Mouse (Mus musculus): ENCODE results near the gene Fli1. TPM values are rescaled to one million over a fixed set of nuclear protein-coding genes. Genes with fewer than 3 reads are reported as not detected.

Fli1 gene
- total and polyA plus RNA-seq, 2 experiments from 2014 or later: 19.0 to 29.5 TPM

- Histone ChIP-seq H3K9ac (replicated peaks; ENCODE audit: low read depth, low read length) (no peak overlapping the region), H3K4me1 (ENCODE audit: control insufficient read depth, insufficient read depth) (0 out of 2 replicates have a peak, but pooled peaks cover 3% of the 10 kb centered on the region), H3K27ac (ENCODE audit: low read depth) (no peak overlapping the region), H3K36me3 (replicated peaks; ENCODE audit: control insufficient read depth, insufficient read depth, low read length) (no peaks in the 10 kb centered on the region), H3K4me2 (ENCODE audit: low read depth, low read length) (no peak overlapping the region), H3K9me3 (replicated peaks; ENCODE audit: control insufficient read depth, low read length) (no peaks in the 10 kb centered on the region), H3K4me3 (ENCODE audit: low read depth, low read length) (no peak overlapping the region), H3K27me3 (ENCODE audit: control insufficient read depth, insufficient read depth, low read length) (no peaks in the 10 kb centered on the region)
- DNase-seq (ENCODE audit: low spot score): no peak
- 82% methylated on average over 14 of the region's 14 CpGs for WGBS
- ATAC-seq (ENCODE audit: insufficient read depth, low read depth): no peak
- no peak for TF ChIP-seq EP300 (IDR thresholded peaks at IDR 0.05; ENCODE audit: low read depth)
Observed at GRCm38 (mm10) chr9:32561190-32561890, 18.7 kb upstream of the Fli1 start.

- Histone ChIP-seq H3K36me3 (replicated peaks; ENCODE audit: control insufficient read depth, insufficient read depth, low read length) (no peaks in the 10 kb centered on the region), H3K4me1 (ENCODE audit: control insufficient read depth, insufficient read depth) (0 out of 2 replicates have a peak, but pooled peaks cover 3% of the 10 kb centered on the region), H3K27ac (ENCODE audit: low read depth) (no peak overlapping the region), H3K4me3 (ENCODE audit: low read depth, low read length) (no peak overlapping the region), H3K9me3 (replicated peaks; ENCODE audit: control insufficient read depth, low read length) (no peaks in the 10 kb centered on the region), H3K4me2 (ENCODE audit: low read depth, low read length) (no peak overlapping the region), H3K9ac (replicated peaks; ENCODE audit: low read depth, low read length) (no peak overlapping the region), H3K27me3 (ENCODE audit: control insufficient read depth, insufficient read depth, low read length) (no peaks in the 10 kb centered on the region)
- DNase-seq (ENCODE audit: low spot score) (no peak), ATAC-seq (ENCODE audit: insufficient read depth, low read depth) (no peak)
- 75% methylated on average over 8 of the region's 8 CpGs for WGBS
- TF ChIP-seq EP300 (IDR thresholded peaks at IDR 0.05; ENCODE audit: low read depth) (no peak), CTCF (IDR thresholded peaks at IDR 0.05; ENCODE audit: low read depth) (no peak)
Observed at GRCm38 (mm10) chr9:32559859-32560258, 17.2 kb upstream of the Fli1 start.

GRCm38 (mm10) chr9:32559454-32559853 is 16.8 kb upstream of the Fli1 start:
- DNase-seq (ENCODE audit: low spot score): no peak
- H3K9me3 ChIP-seq (replicated peaks; ENCODE audit: control insufficient read depth, low read length): no peaks in the 10 kb centered on the region
- H3K4me1 ChIP-seq (ENCODE audit: control insufficient read depth, insufficient read depth): 0 out of 2 replicates have a peak, but pooled peaks cover 2% of the 10 kb centered on the region
- H3K27me3 ChIP-seq (ENCODE audit: control insufficient read depth, insufficient read depth, low read length): no peaks in the 10 kb centered on the region
- no peak for TF ChIP-seq CTCF (IDR thresholded peaks at IDR 0.05; ENCODE audit: low read depth)
- no peak for TF ChIP-seq EP300 (IDR thresholded peaks at IDR 0.05; ENCODE audit: low read depth)
- no peak overlapping the region for H3K27ac ChIP-seq (ENCODE audit: low read depth)
- H3K36me3 ChIP-seq (replicated peaks; ENCODE audit: control insufficient read depth, insufficient read depth, low read length): no peaks in the 10 kb centered on the region
- no peak overlapping the region for H3K4me3 ChIP-seq (ENCODE audit: low read depth, low read length)
- ATAC-seq (ENCODE audit: insufficient read depth, low read depth): no peak
- no peak overlapping the region for H3K4me2 ChIP-seq (ENCODE audit: low read depth, low read length)
- no peak overlapping the region for H3K9ac ChIP-seq (replicated peaks; ENCODE audit: low read depth, low read length)

GRCm38 (mm10) chr9:32556313-32556712 is 13.7 kb upstream of the Fli1 start:
- Histone ChIP-seq H3K9ac (replicated peaks; ENCODE audit: low read depth, low read length) (no peak overlapping the region), H3K4me2 (ENCODE audit: low read depth, low read length) (no peak overlapping the region), H3K9me3 (replicated peaks; ENCODE audit: control insufficient read depth, low read length) (no peaks in the 10 kb centered on the region), H3K27me3 (ENCODE audit: control insufficient read depth, insufficient read depth, low read length) (no peaks in the 10 kb centered on the region), H3K36me3 (replicated peaks; ENCODE audit: control insufficient read depth, insufficient read depth, low read length) (no peaks in the 10 kb centered on the region), H3K4me3 (ENCODE audit: low read depth, low read length) (no peak overlapping the region), H3K4me1 (ENCODE audit: control insufficient read depth, insufficient read depth) (no peaks in the 10 kb centered on the region), H3K27ac (ENCODE audit: low read depth) (no peak overlapping the region)
- no peak for TF ChIP-seq EP300 (IDR thresholded peaks at IDR 0.05; ENCODE audit: low read depth)
- TF ChIP-seq CTCF (IDR thresholded peaks at IDR 0.05; ENCODE audit: low read depth): no peak
- 41% methylated on average over 7 of the region's 7 CpGs for WGBS
- DNase-seq (ENCODE audit: low spot score) (no peak), ATAC-seq (ENCODE audit: insufficient read depth, low read depth) (no peak)

- Histone ChIP-seq H3K27me3 (ENCODE audit: control insufficient read depth, insufficient read depth, low read length) (no peaks in the 10 kb centered on the region), H3K4me2 (ENCODE audit: low read depth, low read length) (no peak overlapping the region), H3K27ac (ENCODE audit: low read depth) (no peak overlapping the region), H3K4me1 (ENCODE audit: control insufficient read depth, insufficient read depth) (no peaks in the 10 kb centered on the region), H3K4me3 (ENCODE audit: low read depth, low read length) (no peak overlapping the region), H3K9ac (replicated peaks; ENCODE audit: low read depth, low read length) (no peak overlapping the region), H3K36me3 (replicated peaks; ENCODE audit: control insufficient read depth, insufficient read depth, low read length) (no peaks in the 10 kb centered on the region), H3K9me3 (replicated peaks; ENCODE audit: control insufficient read depth, low read length) (no peaks in the 10 kb centered on the region)
- WGBS: 69% methylated on average over 3 of the region's 3 CpGs
- ATAC-seq (ENCODE audit: insufficient read depth, low read depth) (no peak), DNase-seq (ENCODE audit: low spot score) (no peak)
- no peak for TF ChIP-seq CTCF (IDR thresholded peaks at IDR 0.05; ENCODE audit: low read depth)
- TF ChIP-seq EP300 (IDR thresholded peaks at IDR 0.05; ENCODE audit: low read depth): no peak
Observed at GRCm38 (mm10) chr9:32555279-32555678, 12.6 kb upstream of the Fli1 start.

GRCm38 (mm10) chr9:32550541-32550940 is 7.9 kb upstream of the Fli1 start:
- Histone ChIP-seq H3K4me2 (ENCODE audit: low read depth, low read length) (no peak overlapping the region), H3K4me1 (ENCODE audit: control insufficient read depth, insufficient read depth) (peaks cover 6% of the 10 kb centered on the region), H3K9ac (replicated peaks; ENCODE audit: low read depth, low read length) (no peak overlapping the region), H3K4me3 (ENCODE audit: low read depth, low read length) (no peak overlapping the region), H3K36me3 (replicated peaks; ENCODE audit: control insufficient read depth, insufficient read depth, low read length) (no peaks in the 10 kb centered on the region), H3K27ac (ENCODE audit: low read depth) (no peak overlapping the region), H3K27me3 (ENCODE audit: control insufficient read depth, insufficient read depth, low read length) (peaks cover 23% of the 10 kb centered on the region), H3K9me3 (replicated peaks; ENCODE audit: control insufficient read depth, low read length) (no peaks in the 10 kb centered on the region)
- DNase-seq (ENCODE audit: low spot score): no peak
- ATAC-seq (ENCODE audit: insufficient read depth, low read depth): no peak
- WGBS: 12% methylated on average over 10 of the region's 10 CpGs
- TF ChIP-seq EP300 (IDR thresholded peaks at IDR 0.05; ENCODE audit: low read depth) (no peak), CTCF (IDR thresholded peaks at IDR 0.05; ENCODE audit: low read depth) (no peak)
